Mouse (Mus musculus): ENCODE measurements at regions not wholly inside any gene's neighbourhood (a gene's known extent, or its start where the extent isn't known, plus 50 kb on each side); places are given as distances from the start of the nearest gene placed in this dataset.

GRCm38 (mm10) chr15:26469901-26470383, 161.1 kb downstream of the March11 start:
- DNase-seq (ENCODE audit: low spot score), result peak; percentile 37

- no peak for DNase-seq (ENCODE audit: low spot score)
Observed at GRCm38 (mm10) chr15:26487378-26487777, 178.5 kb downstream of the March11 start.
